Mouse (Mus musculus): ENCODE results near the gene Aldh18a1. TPM values are rescaled to one million over a fixed set of nuclear protein-coding genes. Genes with fewer than 3 reads are reported as not detected.

Aldh18a1 gene
- total and polyA plus RNA-seq, 3 experiments: 35.3 to 214 (median 89.7) TPM

DNA sequence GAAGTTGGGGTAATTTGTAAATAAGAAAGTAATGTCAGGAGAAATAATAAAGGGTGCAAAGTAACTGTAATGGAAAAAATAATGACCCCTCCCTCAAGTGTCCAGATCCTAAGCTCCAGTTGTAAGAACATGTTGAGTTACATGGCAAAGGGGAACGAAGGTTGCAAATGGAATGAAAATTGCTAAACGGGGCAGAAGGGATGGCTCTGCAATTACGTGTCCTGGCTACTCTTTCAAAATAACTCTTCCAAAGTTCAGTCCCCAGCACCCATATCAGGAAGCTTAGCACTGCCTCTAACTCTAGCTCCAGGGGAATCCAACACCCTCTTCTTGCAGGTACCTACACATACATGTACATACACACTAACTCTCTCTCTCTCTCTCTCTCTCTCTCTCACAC, 81.3 kb downstream of the Aldh18a1 start:
- peaks cover 0 to 4% of the 10 kb centered on the region in 2 experiments; a peak in 2 of 4 replicates for H3K4me1 ChIP-seq (ENCODE audit: control insufficient read depth in 1 of 2, insufficient read depth in 2 of 2, low read length in 2 of 2)
- H3K27ac ChIP-seq (ENCODE audit: control insufficient read depth, low read depth, low read length): no peak overlapping the region
- peaks cover 0 to 7% of the 10 kb centered on the region in 2 experiments; a peak in 2 of 4 replicates for H3K36me3 ChIP-seq (ENCODE audit: control insufficient read depth in 1 of 2, insufficient read depth in 2 of 2, low read length in 2 of 2)
- no peak for TF ChIP-seq JUND (IDR thresholded peaks at IDR 0.05; ENCODE audit: low read depth, low read length)
- no peak for TF ChIP-seq MAFK (IDR thresholded peaks at IDR 0.05; ENCODE audit: borderline replicate concordance, low read depth, low read length)
- no peak for TF ChIP-seq POLR2AphosphoS5 (IDR thresholded peaks at IDR 0.05; ENCODE audit: borderline replicate concordance, low read depth, low read length)
- no peak for TF ChIP-seq UBTF (IDR thresholded peaks at IDR 0.05; ENCODE audit: borderline replicate concordance, insufficient read depth, low read depth, low read length)
- no peak for TF ChIP-seq KAT2A (conservative IDR thresholded peaks at IDR 0.05; ENCODE audit: low read depth, low read length)
- no peak for TF ChIP-seq MEF2A (IDR thresholded peaks at IDR 0.05; ENCODE audit: extremely low read depth, insufficient replicate concordance, low read depth, low read length, poor library complexity, severe bottlenecking)
- no peak for TF ChIP-seq ELF1 (IDR thresholded peaks at IDR 0.05; ENCODE audit: low read depth, low read length)
- no peak for TF ChIP-seq CHD1 (IDR thresholded peaks at IDR 0.05; ENCODE audit: low read depth, low read length)
- TF ChIP-seq RAD21 (IDR thresholded peaks at IDR 0.05; ENCODE audit: low read depth, low read length): no peak
- no peak for DNase-seq (ENCODE audit: low read depth, low spot score)
- H3K4me3 ChIP-seq (ENCODE audit: control insufficient read depth in 1 of 2, insufficient read depth in 1 of 2, low read depth in 2 of 2, low read length in 2 of 2): no peak overlapping the region
- no peaks in the 10 kb centered on the region for H3K79me2 ChIP-seq (ENCODE audit: control insufficient read depth, insufficient read depth, low read length, poor library complexity)
- no peaks in the 10 kb centered on the region for H3K9me3 ChIP-seq (replicated peaks; ENCODE audit: insufficient read depth, low read length)
- H3K9ac ChIP-seq (ENCODE audit: control insufficient read depth, low read depth, low read length, poor library complexity, severe bottlenecking): no peak overlapping the region
- no peaks in the 10 kb centered on the region for H3K27me3 ChIP-seq (ENCODE audit: control insufficient read depth in 1 of 2, insufficient read depth in 2 of 2, low read length in 2 of 2)

DNA sequence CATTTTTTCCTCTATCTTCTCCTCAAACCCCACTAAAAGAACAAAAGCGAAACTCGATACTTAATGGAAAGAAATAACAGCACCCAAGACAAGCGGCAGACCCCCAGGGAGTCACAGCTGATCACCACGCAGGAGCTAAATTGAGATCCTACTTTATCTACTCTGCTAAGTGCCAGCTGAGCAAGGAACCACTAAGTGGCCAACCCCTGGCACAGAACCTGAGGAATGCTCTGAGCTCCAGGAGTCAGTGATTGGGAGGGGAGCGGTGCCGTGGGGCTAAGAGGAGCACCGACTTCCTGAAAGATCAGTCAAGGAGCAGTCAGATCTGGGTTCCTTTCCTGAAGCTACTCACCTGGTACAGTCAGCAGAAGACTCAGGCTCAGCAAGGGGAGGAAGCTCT, 83.9 kb downstream of the Aldh18a1 start:
- no peak overlapping the region for H3K4me3 ChIP-seq (ENCODE audit: control insufficient read depth in 1 of 2, insufficient read depth in 1 of 2, low read depth in 2 of 2, low read length in 2 of 2)
- no peak for DNase-seq (ENCODE audit: low read depth, low spot score)
- no peaks in the 10 kb centered on the region for H3K36me3 ChIP-seq (ENCODE audit: control insufficient read depth in 1 of 2, insufficient read depth in 2 of 2, low read length in 2 of 2)
- no peak overlapping the region for H3K27ac ChIP-seq (ENCODE audit: control insufficient read depth, low read depth, low read length)
- H3K9me3 ChIP-seq (replicated peaks; ENCODE audit: insufficient read depth, low read length): no peaks in the 10 kb centered on the region
- H3K9ac ChIP-seq (ENCODE audit: control insufficient read depth, low read depth, low read length, poor library complexity, severe bottlenecking): no peak overlapping the region
- TF ChIP-seq CTCF (IDR thresholded peaks at IDR 0.05 in 2 of 3, conservative IDR thresholded peaks at IDR 0.05 in 1 of 3; ENCODE audit: control insufficient read depth in 1 of 3, insufficient read depth in 1 of 3, low read depth in 2 of 3, low read length in 3 of 3, poor library complexity in 1 of 3, severe bottlenecking in 1 of 3): no peak
- no peak for TF ChIP-seq MYB (IDR thresholded peaks at IDR 0.05; ENCODE audit: low read depth, low read length)
- TF ChIP-seq TAL1 (IDR thresholded peaks at IDR 0.05; ENCODE audit: low read length): no peak
- TF ChIP-seq POLR2A (IDR thresholded peaks at IDR 0.05; ENCODE audit: control insufficient read depth in 1 of 2, insufficient read depth in 1 of 2, low read depth in 1 of 2, low read length in 2 of 2, poor library complexity in 1 of 2): no peak
- no peak for TF ChIP-seq TCF12 (IDR thresholded peaks at IDR 0.05; ENCODE audit: low read depth, low read length)
- TF ChIP-seq SMC3 (IDR thresholded peaks at IDR 0.05; ENCODE audit: low read depth, low read length): no peak
- TF ChIP-seq RAD21 (IDR thresholded peaks at IDR 0.05; ENCODE audit: low read depth, low read length): no peak
- H3K4me1 ChIP-seq (ENCODE audit: control insufficient read depth in 1 of 2, insufficient read depth in 2 of 2, low read length in 2 of 2): 0 out of 4 replicates have a peak, but pooled peaks cover 0 to 1% of the 10 kb centered on the region in 2 experiments
- no peaks in the 10 kb centered on the region for H3K27me3 ChIP-seq (ENCODE audit: control insufficient read depth in 1 of 2, insufficient read depth in 2 of 2, low read length in 2 of 2)
- no peaks in the 10 kb centered on the region for H3K79me2 ChIP-seq (ENCODE audit: control insufficient read depth, insufficient read depth, low read length, poor library complexity)

Other genes starting within 250 kb of the Aldh18a1 start
- 1.3 and 2.2 TPM in 2 replicates for gene Sorbs1, start 74.7 kb downstream of the Aldh18a1 start, total RNA-seq (2012; rRNA removed)
- gene Sorbs1, start 74.7 kb downstream of the Aldh18a1 start, polyA plus RNA-seq (2012; ENCODE audit: insufficient read depth in 1 of 2, insufficient read length in 2 of 2, low read depth in 1 of 2, low replicate concordance in 2 of 2, missing spikeins in 1 of 2): 1 to 10 TPM in 1 of 2 experiments, not detected in 1; 5.3 TPM
- gene Tctn3, start 23.8 kb upstream of the Aldh18a1 start, total RNA-seq (2012; rRNA removed): 2.9 and 3.6 TPM in 2 replicates
- 1 to 10 TPM in 1 of 2 experiments, not detected in 1; 6.2 TPM for gene Tctn3, start 23.8 kb upstream of the Aldh18a1 start, polyA plus RNA-seq (2012; ENCODE audit: insufficient read depth in 1 of 2, insufficient read length in 2 of 2, low read depth in 1 of 2, low replicate concordance in 2 of 2, missing spikeins in 1 of 2)
- not detected in 2 replicates for gene Entpd1, start 23.9 kb upstream of the Aldh18a1 start, total RNA-seq (2012; rRNA removed)
- not detected for gene Entpd1, start 23.9 kb upstream of the Aldh18a1 start, polyA plus RNA-seq (2012; ENCODE audit: insufficient read depth in 1 of 2, insufficient read length in 2 of 2, low read depth in 1 of 2, low replicate concordance in 2 of 2, missing spikeins in 1 of 2)
- not detected in 2 replicates for gene Cc2d2b, start 160.3 kb upstream of the Aldh18a1 start, total RNA-seq (2012; rRNA removed)
- not detected for gene Cc2d2b, start 160.3 kb upstream of the Aldh18a1 start, polyA plus RNA-seq (2012; ENCODE audit: insufficient read depth in 1 of 2, insufficient read length in 2 of 2, low read depth in 1 of 2, low replicate concordance in 2 of 2, missing spikeins in 1 of 2)
- 7.1 and 8.5 TPM in 2 replicates for gene Ccnj, start 242.8 kb upstream of the Aldh18a1 start, total RNA-seq (2012; rRNA removed)
- gene Ccnj, start 242.8 kb upstream of the Aldh18a1 start, polyA plus RNA-seq (2012; ENCODE audit: insufficient read depth in 1 of 2, insufficient read length in 2 of 2, low read depth in 1 of 2, low replicate concordance in 2 of 2, missing spikeins in 1 of 2): 10 to 100 TPM in 1 of 2 experiments, not detected in 1; 10.7 TPM

All from MEL (cell line).